ENCODE assay signal across 8 mouse cellular contexts in the genomic region with DNA sequence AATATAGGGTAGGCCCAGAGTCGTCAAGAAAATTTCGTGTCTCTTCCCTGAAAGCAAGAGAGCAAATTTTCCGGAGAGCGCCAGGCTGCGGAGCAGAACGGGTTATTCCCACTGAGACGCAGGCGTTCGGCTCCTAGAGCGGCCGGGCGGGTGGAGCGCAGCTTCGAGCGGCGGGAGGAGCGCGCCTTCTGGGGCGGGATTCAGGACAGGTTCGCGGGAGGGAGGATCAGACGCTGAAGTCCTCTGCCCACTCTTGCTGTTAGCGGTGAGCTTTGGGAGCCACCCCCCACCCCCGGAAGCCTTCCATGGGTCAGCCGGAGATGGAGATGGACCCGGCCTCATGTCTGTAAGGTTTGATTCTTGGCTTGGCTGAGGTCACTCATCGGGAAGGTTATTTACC. TPM values are rescaled to one million over a fixed set of nuclear protein-coding genes. Genes with fewer than 3 reads are reported as not detected.
DNase-seq lines count a peak whose midpoint lies in the region; ATAC-seq and TF ChIP-seq lines count a peak whose summit lies in the region.

No protein-coding gene starts in this region.

- no peaks in the 10 kb centered on the region for H3K9me3 ChIP-seq in hindbrain, embryonic 12.5 days (replicated peaks)
- no peaks in the 10 kb centered on the region for H3K9me3 ChIP-seq in lung, postnatal 0 days (ENCODE audit: low read length)

- H3K4me1 ChIP-seq in hindbrain, embryonic 12.5 days: peaks cover 6% of the 10 kb centered on the region
- H3K4me1 ChIP-seq in lung, postnatal 0 days (ENCODE audit: insufficient read depth, low read depth, low read length): peaks cover 10% of the 10 kb centered on the region; the same call in 1 of the 2 replicates

- under 1% methylated on average over 27 of the region's 27 CpGs for WGBS in hindbrain, embryonic 12.5 days
- WGBS in lung, postnatal 0 days: 2% methylated on average over 27 of the region's 27 CpGs

- no peak for TF ChIP-seq EP300 in lung, postnatal 0 days (IDR thresholded peaks at IDR 0.05)

- peak; percentile 50; the same call in 1 of the 2 replicates for ATAC-seq in hindbrain, embryonic 12.5 days (ENCODE audit: low FRiP score)
- ATAC-seq in lung, postnatal 0 days: peak; percentile 96

- H3K27me3 ChIP-seq in hindbrain, embryonic 12.5 days: no peaks in the 10 kb centered on the region
- no peaks in the 10 kb centered on the region for H3K27me3 ChIP-seq in lung, postnatal 0 days (replicated peaks; ENCODE audit: insufficient read depth, low read length)

- H3K9ac ChIP-seq in hindbrain, embryonic 12.5 days: peak overlapping the region; percentile 74
- H3K9ac ChIP-seq in lung, postnatal 0 days (replicated peaks; ENCODE audit: low read depth): 0 out of 2 replicates have a peak overlapping the region, but pooled peaks have one; percentile 23

- TF ChIP-seq CTCF in lung, postnatal 0 days (IDR thresholded peaks at IDR 0.05): no peak

- H3K36me3 ChIP-seq in hindbrain, embryonic 12.5 days: no peaks in the 10 kb centered on the region
- H3K36me3 ChIP-seq in lung, postnatal 0 days (ENCODE audit: insufficient read depth, low read length): no peaks in the 10 kb centered on the region

- H3K27ac ChIP-seq in hindbrain, embryonic 12.5 days: no peak overlapping the region
- H3K27ac ChIP-seq in lung, postnatal 0 days (ENCODE audit: low read length): no peak overlapping the region

- H3K4me2 ChIP-seq in hindbrain, embryonic 12.5 days (replicated peaks): peak overlapping the region; percentile 75
- H3K4me2 ChIP-seq in lung, postnatal 0 days (replicated peaks; ENCODE audit: low read depth, low read length): peak overlapping the region; percentile 76

- H3K4me3 ChIP-seq in hindbrain, embryonic 12.5 days: peak overlapping the region; percentile 58
- H3K4me3 ChIP-seq in lung, postnatal 0 days (ENCODE audit: low read depth, low read length): peak overlapping the region; percentile 45

- peak; percentile 87 to 92 for DNase-seq in adrenal gland, adult (ENCODE audit: inconsistent age in 2 of 2, low spot score in 1 of 2)
- peak; percentile 81 to 86 for DNase-seq in cerebellum, postnatal 36 days
- peak; percentile 75 for DNase-seq in gastrocnemius, adult 18-20 months (ENCODE audit: low spot score)
- peak; percentile 51 to 75 for DNase-seq in layer of hippocampus, postnatal 25 days (ENCODE audit: extremely low spot score in 1 of 2, low spot score in 1 of 2)
- peak; percentile 94 for DNase-seq in lung, postnatal 0 days (ENCODE audit: low spot score)
- peak; percentile 82 for DNase-seq in retina, embryonic 14.5 days (ENCODE audit: low spot score)
- no peak for DNase-seq in thymus, adult 18-20 months

RNA-seq across cellular contexts. Expression of a gene that starts 21.4 kb away (rescaled TPM):
- 1 to 10 TPM; 7.4 to 9.5 TPM for total RNA-seq in gastrocnemius, adult 18-20 months (2021)
- polyA plus RNA-seq in hindbrain, embryonic 12.5 days (2016; fragmentation: Nextera tagmentation; extraction: Ambion mirVana): 35.8 and 37.2 TPM in 2 replicates
- 10 to 100 TPM; 21.3 to 23.3 TPM for total RNA-seq in layer of hippocampus, postnatal 25 days (2021)
- polyA plus RNA-seq in lung, postnatal 0 days (2015; fragmentation: Nextera tagmentation; extraction: Ambion mirVana): 5.2 and 6.0 TPM in 2 replicates

RNA-seq across cellular contexts. Expression of a gene that starts 48.4 kb away (rescaled TPM):
- 10 to 100 TPM; 30.5 to 33.4 TPM for total RNA-seq in gastrocnemius, adult 18-20 months (2021)
- polyA plus RNA-seq in hindbrain, embryonic 12.5 days (2016; fragmentation: Nextera tagmentation; extraction: Ambion mirVana): 67.3 and 75.4 TPM in 2 replicates
- 10 to 100 TPM; 67.2 to 80.8 TPM for total RNA-seq in layer of hippocampus, postnatal 25 days (2021)
- polyA plus RNA-seq in lung, postnatal 0 days (2015; fragmentation: Nextera tagmentation; extraction: Ambion mirVana): 25.9 and 27.1 TPM in 2 replicates

RNA-seq across cellular contexts. Expression of a gene that starts 48.6 kb away (rescaled TPM):
- 1 to 10 TPM; 2.9 to 3.3 TPM for total RNA-seq in gastrocnemius, adult 18-20 months (2021)
- 13.0 and 17.0 TPM in 2 replicates for polyA plus RNA-seq in hindbrain, embryonic 12.5 days (2016; fragmentation: Nextera tagmentation; extraction: Ambion mirVana)
- 10 to 100 TPM in 1 of 2 experiments, 1 to 10 TPM in 1; 10.0 to 11.1 TPM for total RNA-seq in layer of hippocampus, postnatal 25 days (2021)
- polyA plus RNA-seq in lung, postnatal 0 days (2015; fragmentation: Nextera tagmentation; extraction: Ambion mirVana): 28.8 and 29.5 TPM in 2 replicates

Comparison
In these comparisons a context has a peak if more than half of its experiments do, and no peak if none do; other contexts are left out.
1. DNase-seq: peak in adrenal gland, adult (2 of 2), cerebellum, postnatal 36 days (2 of 2), gastrocnemius, adult 18-20 months (single experiment), layer of hippocampus, postnatal 25 days (2 of 2), lung, postnatal 0 days (single experiment) and retina, embryonic 14.5 days (single experiment); none in thymus, adult 18-20 months (0 of 2).